Mouse (Mus musculus): Measurements from ENCODE around the gene Pip5k1a.
"Not testable (repeated sequence)": the region's sequence is repeated elsewhere in the genome, so short reads cannot be mapped to it uniquely, and the experiment has no call there.

The Pip5k1a gene

GRCm38 (mm10) chr3:95106338-95107117, at the start of gene Pip5k1a:
TSS of gene Pip5k1a (minus strand) at chr3:95106930.
- peak; percentile 98 for DNase-seq

- peak; percentile 22 for DNase-seq
These were observed 47.1 kb upstream of the Pip5k1a start for GRCm38 (mm10) chr3:95153874-95154273.

GRCm38 (mm10) chr3:95147924-95148323, 41.2 kb upstream of the Pip5k1a start:
- no peak for DNase-seq

GRCm38 (mm10) chr3:95142617-95143011, 35.9 kb upstream of the Pip5k1a start:
- peak; percentile 87 for DNase-seq

- no peak for DNase-seq
These were observed 35.4 kb upstream of the Pip5k1a start, which contains the start of gene Tnfaip8l2 for GRCm38 (mm10) chr3:95141952-95142616. TSS of gene Tnfaip8l2 (minus strand) at chr3:95142360.

GRCm38 (mm10) chr3:95141474-95141873, 34.7 kb upstream of the Pip5k1a start:
- DNase-seq, result no peak

GRCm38 (mm10) chr3:95140795-95141194, 34.1 kb upstream of the Pip5k1a start:
- no peak for DNase-seq

- DNase-seq, result no peak
These were observed 33.5 kb upstream of the Pip5k1a start for GRCm38 (mm10) chr3:95140289-95140595.

GRCm38 (mm10) chr3:95139586-95140288, 33.0 kb upstream of the Pip5k1a start:
- DNase-seq, result no peak

GRCm38 (mm10) chr3:95136336-95136735, 29.6 kb upstream of the Pip5k1a start:
- no peak for DNase-seq

- no peak for DNase-seq
These were observed 28.8 kb upstream of the Pip5k1a start for GRCm38 (mm10) chr3:95135433-95136052.

GRCm38 (mm10) chr3:95135023-95135422, 28.3 kb upstream of the Pip5k1a start:
- DNase-seq, result peak; percentile 70

- not testable (repeated sequence) for DNase-seq
These were observed 27.4 kb upstream of the Pip5k1a start for GRCm38 (mm10) chr3:95134133-95134532.

- DNase-seq, result peak; percentile 96
These were observed 27.0 kb upstream of the Pip5k1a start, which contains the start of the genes Scnm1 and Lysmd1 for GRCm38 (mm10) chr3:95133680-95134101. TSS of gene Scnm1 (minus strand) at chr3:95134011. TSS of gene Lysmd1 (plus strand) at chr3:95134088.

GRCm38 (mm10) chr3:95133176-95133575, 26.4 kb upstream of the Pip5k1a start:
- DNase-seq, result no peak

- not testable (repeated sequence) for DNase-seq
These were observed 25.7 kb upstream of the Pip5k1a start for GRCm38 (mm10) chr3:95132389-95132788.

GRCm38 (mm10) chr3:95130081-95130480, 23.4 kb upstream of the Pip5k1a start:
- DNase-seq, result no peak

GRCm38 (mm10) chr3:95129226-95129651, 22.5 kb upstream of the Pip5k1a start:
- DNase-seq, result peak; percentile 78

- DNase-seq, result no peak
These were observed 18.2 kb upstream of the Pip5k1a start for GRCm38 (mm10) chr3:95124972-95125371.

- DNase-seq, result no peak
These were observed 17.5 kb upstream of the Pip5k1a start, which contains the start of gene Tmod4 for GRCm38 (mm10) chr3:95124246-95124645. TSS of gene Tmod4 (plus strand) at chr3:95124476.

- DNase-seq, result no peak
These were observed 14.8 kb upstream of the Pip5k1a start for GRCm38 (mm10) chr3:95121580-95121979.

- no peak for DNase-seq
These were observed 11.0 kb upstream of the Pip5k1a start for GRCm38 (mm10) chr3:95117751-95118150.

- no peak for DNase-seq
These were observed 6.0 kb upstream of the Pip5k1a start for GRCm38 (mm10) chr3:95112760-95113159.
